Mouse (Mus musculus): ENCODE measurements around the gene Pard3. TPM values are rescaled to one million over a fixed set of nuclear protein-coding genes. Genes with fewer than 3 reads are reported as not detected.

Pard3 gene
- total RNA-seq, 2 experiments from 2014 or later, result 17.8 to 19.3 TPM

- no peak for DNase-seq (ENCODE audit: extremely low spot score in 1 of 2, low spot score in 2 of 2)
- intact Hi-C loops (cut with DNase I), result no loop called here
- H3K4me3 ChIP-seq, result no peak overlapping the region
- no peak for TF ChIP-seq CTCF (IDR thresholded peaks at IDR 0.05)
- no peak overlapping the region for H3K27ac ChIP-seq
Measured at GRCm38 (mm10) chr8:127115837-127116236, 52.1 kb downstream of the Pard3 start.

- intact Hi-C loops (cut with DNase I), result no loop called here
- no peak for TF ChIP-seq CTCF (IDR thresholded peaks at IDR 0.05)
Measured at GRCm38 (mm10) chr8:127118373-127118861, 54.7 kb downstream of the Pard3 start.

GRCm38 (mm10) chr8:127123391-127123790 is 59.7 kb downstream of the Pard3 start:
- intact Hi-C loops (cut with DNase I), result no loop called here
- TF ChIP-seq CTCF (IDR thresholded peaks at IDR 0.05), result no peak
- Histone ChIP-seq H3K27ac (no peak overlapping the region), H3K4me3 (no peak overlapping the region)
- no peak for DNase-seq (ENCODE audit: extremely low spot score in 1 of 2, low spot score in 2 of 2)

More at GRCm38 (mm10) chr8:127118373-127118861, 54.7 kb downstream of the Pard3 start:
- H3K27ac ChIP-seq, result no peak overlapping the region
- H3K4me3 ChIP-seq, result no peak overlapping the region
- no peak for DNase-seq (ENCODE audit: extremely low spot score in 1 of 2, low spot score in 2 of 2)

GRCm38 (mm10) chr8:127124795-127125194 is 61.1 kb downstream of the Pard3 start:
- DNase-seq (ENCODE audit: extremely low spot score in 1 of 2, low spot score in 2 of 2), result no peak
- no peak for TF ChIP-seq CTCF (IDR thresholded peaks at IDR 0.05)
- intact Hi-C loops (cut with DNase I), result no loop called here
- Histone ChIP-seq H3K4me3 (no peak overlapping the region), H3K27ac (no peak overlapping the region)

- no peak for DNase-seq (ENCODE audit: extremely low spot score in 1 of 2, low spot score in 2 of 2)
- intact Hi-C loops (cut with DNase I), result no loop called here
- H3K27ac ChIP-seq, result no peak overlapping the region
Measured at GRCm38 (mm10) chr8:127125686-127126683, 62.3 kb downstream of the Pard3 start.

GRCm38 (mm10) chr8:127128781-127129396 is 65.2 kb downstream of the Pard3 start:
- Histone ChIP-seq H3K27ac (peak overlapping the region; percentile 57; the same call in 1 of the 2 replicates), H3K4me3 (peak overlapping the region; percentile 9)
- intact Hi-C loops (cut with DNase I), result no loop called here
- TF ChIP-seq CTCF (IDR thresholded peaks at IDR 0.05), result no peak
- DNase-seq (ENCODE audit: extremely low spot score in 1 of 2, low spot score in 2 of 2), result peak in 1 of 2 experiments; percentile 24

More at GRCm38 (mm10) chr8:127125686-127126683, 62.3 kb downstream of the Pard3 start:
- no peak overlapping the region for H3K4me3 ChIP-seq
- TF ChIP-seq CTCF (IDR thresholded peaks at IDR 0.05), result no peak

- DNase-seq (ENCODE audit: extremely low spot score in 1 of 2, low spot score in 2 of 2), result no peak
- no peak overlapping the region for H3K4me3 ChIP-seq
- no peak overlapping the region for H3K27ac ChIP-seq
- intact Hi-C loops (cut with DNase I), result no loop called here
- TF ChIP-seq CTCF (IDR thresholded peaks at IDR 0.05), result no peak
Measured at GRCm38 (mm10) chr8:127134327-127134726, 70.6 kb downstream of the Pard3 start.

GRCm38 (mm10) chr8:127136201-127136600 is 72.5 kb downstream of the Pard3 start:
- Histone ChIP-seq H3K27ac (no peak overlapping the region), H3K4me3 (no peak overlapping the region)
- intact Hi-C loops (cut with DNase I), result loop anchor here (5.0 kb wide), 2 partner anchors 41 to 54 kb away; no protein-coding TSS in a partner anchor
- DNase-seq (ENCODE audit: extremely low spot score in 1 of 2, low spot score in 2 of 2), result no peak
- no peak for TF ChIP-seq CTCF (IDR thresholded peaks at IDR 0.05)

- intact Hi-C loops (cut with DNase I), result loop anchor here (5.0 kb wide), 2 partner anchors 41 to 54 kb away; no protein-coding TSS in a partner anchor
- no peak for TF ChIP-seq CTCF (IDR thresholded peaks at IDR 0.05)
- no peak for DNase-seq (ENCODE audit: extremely low spot score in 1 of 2, low spot score in 2 of 2)
- no peak overlapping the region for H3K27ac ChIP-seq
- no peak overlapping the region for H3K4me3 ChIP-seq
Measured at GRCm38 (mm10) chr8:127136781-127137180, 73.1 kb downstream of the Pard3 start.

GRCm38 (mm10) chr8:127139154-127139553 is 75.5 kb downstream of the Pard3 start:
- H3K27ac ChIP-seq, result no peak overlapping the region
- intact Hi-C loops (cut with DNase I), result loop anchor here (1.0 to 5.0 kb wide), 4 partner anchors 38 to 153 kb away; no protein-coding TSS in a partner anchor
- no peak overlapping the region for H3K4me3 ChIP-seq
- peak; percentile 71 to 74 for DNase-seq (ENCODE audit: extremely low spot score in 1 of 2, low spot score in 2 of 2)
- peak; percentile 93 for TF ChIP-seq CTCF (IDR thresholded peaks at IDR 0.05)

GRCm38 (mm10) chr8:127140945-127141344 is 77.3 kb downstream of the Pard3 start:
- intact Hi-C loops (cut with DNase I), result no loop called here
- no peak overlapping the region for H3K27ac ChIP-seq
- TF ChIP-seq CTCF (IDR thresholded peaks at IDR 0.05), result no peak
- no peak for DNase-seq (ENCODE audit: extremely low spot score in 1 of 2, low spot score in 2 of 2)
- no peak overlapping the region for H3K4me3 ChIP-seq

- DNase-seq (ENCODE audit: extremely low spot score in 1 of 2, low spot score in 2 of 2), result no peak
- no peak for TF ChIP-seq CTCF (IDR thresholded peaks at IDR 0.05)
- Histone ChIP-seq H3K4me3 (no peak overlapping the region), H3K27ac (no peak overlapping the region)
- intact Hi-C loops (cut with DNase I), result no loop called here
Measured at GRCm38 (mm10) chr8:127143641-127144040, 79.9 kb downstream of the Pard3 start.
